In the genomic region with DNA sequence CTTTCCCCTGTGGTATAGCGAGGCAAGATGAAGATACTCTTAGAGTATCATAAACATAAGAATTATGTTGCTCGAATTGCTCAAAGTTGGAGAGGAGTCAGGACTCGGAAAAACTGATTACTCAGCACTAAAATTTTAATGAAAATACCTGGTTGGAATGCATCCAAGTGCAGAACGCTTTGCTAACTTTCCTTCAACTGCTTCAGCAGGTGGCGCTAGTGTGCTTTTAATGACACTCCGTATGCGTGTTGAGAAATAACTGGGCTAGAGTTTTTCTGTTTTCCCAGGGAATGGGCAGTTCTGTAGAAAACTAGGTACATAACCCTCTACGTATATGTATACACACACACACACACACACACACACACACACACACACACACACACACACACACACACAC, we compare ENCODE assay signal across 7 mouse cellular contexts.
DNase-seq lines count a peak whose midpoint lies in the region; ATAC-seq and TF ChIP-seq lines count a peak whose summit lies in the region.

No protein-coding gene starts in this region.

- TF ChIP-seq EP300 in lung, postnatal 0 days (IDR thresholded peaks at IDR 0.05), result no peak

- intact Hi-C loops in heart, postnatal 36 days (cut with DNase I), result loop anchor here (10.0 kb wide), 1 partner anchor 1262 kb away; no protein-coding TSS in a partner anchor

- H3K9ac ChIP-seq in ES-E14 (ENCODE audit: insufficient read depth, low read depth, low read length, poor library complexity, severe bottlenecking), result no peak overlapping the region
- H3K9ac ChIP-seq in lung, postnatal 0 days (replicated peaks; ENCODE audit: low read depth), result no peak overlapping the region

- H3K27me3 ChIP-seq in lung, postnatal 0 days (replicated peaks; ENCODE audit: insufficient read depth, low read length), result no peaks in the 10 kb centered on the region

- in situ Hi-C loops in ES-E14 (cut with MboI; ENCODE audit: low sequenced_read_pairs in 2 of 2, unreplicated experiment in 2 of 2), result no loop called here

- no peaks in the 10 kb centered on the region for H3K36me3 ChIP-seq in ES-E14 (ENCODE audit: control insufficient read depth, insufficient read depth, low read length, poor library complexity, severe bottlenecking)
- H3K36me3 ChIP-seq in lung, postnatal 0 days (ENCODE audit: insufficient read depth, low read length), result no peaks in the 10 kb centered on the region

- no peak overlapping the region for H3K4me2 ChIP-seq in lung, postnatal 0 days (replicated peaks; ENCODE audit: low read depth, low read length)

- peak; percentile 48 for DNase-seq in ES-E14 (ENCODE audit: low read depth, low spot score)
- peak; percentile 63 for DNase-seq in adipocyte (ENCODE audit: low spot score)
- DNase-seq in embryo, embryonic 10.5 days (ENCODE audit: low spot score), result peak; percentile 82
- DNase-seq in heart, postnatal 36 days, result peak; percentile 11 to 29
- DNase-seq in layer of hippocampus, adult 11-12 months (ENCODE audit: low spot score), result peak; percentile 55
- peak; percentile 78 for DNase-seq in lung, postnatal 0 days (ENCODE audit: low spot score)
- DNase-seq in right cerebral cortex, adult 2 months (ENCODE audit: low spot score in 2 of 2), result peak; percentile 67 to 80

- TF ChIP-seq CTCF in lung, postnatal 0 days (IDR thresholded peaks at IDR 0.05), result peak; percentile 76

- H3K9me3 ChIP-seq in ES-E14 (ENCODE audit: control insufficient read depth, insufficient read depth, low read depth, low read length), result no peaks in the 10 kb centered on the region
- no peaks in the 10 kb centered on the region for H3K9me3 ChIP-seq in lung, postnatal 0 days (ENCODE audit: low read length)

- H3K27ac ChIP-seq in ES-E14 (ENCODE audit: insufficient read depth, low read depth, low read length, poor library complexity, severe bottlenecking), result no peak overlapping the region
- H3K27ac ChIP-seq in lung, postnatal 0 days (ENCODE audit: low read length), result no peak overlapping the region

- ATAC-seq in lung, postnatal 0 days, result no peak

- no peak overlapping the region for H3K4me3 ChIP-seq in ES-E14 (ENCODE audit: insufficient read depth in 1 of 2, low read depth in 1 of 2, low read length in 2 of 2, poor library complexity in 1 of 2, severe bottlenecking in 1 of 2)
- no peak overlapping the region for H3K4me3 ChIP-seq in lung, postnatal 0 days (ENCODE audit: low read depth, low read length)

- WGBS in lung, postnatal 0 days, result 8% methylated on average over 8 of the region's 8 CpGs

- H3K4me1 ChIP-seq in ES-E14 (ENCODE audit: control insufficient read depth in 2 of 2, insufficient read depth in 2 of 2, low read length in 2 of 2, poor library complexity in 1 of 2), result no peaks in the 10 kb centered on the region
- no peaks in the 10 kb centered on the region for H3K4me1 ChIP-seq in lung, postnatal 0 days (ENCODE audit: insufficient read depth, low read depth, low read length)

TF ChIP-seq in ES-E14, 5 proteins besides CTCF, POLR2A, EP300 and RAD21:
- TF ChIP-seq CHD2 (IDR thresholded peaks at IDR 0.05; ENCODE audit: low read depth, low read length) (no peak), ZNF384 (IDR thresholded peaks at IDR 0.05; ENCODE audit: low read depth, low read length) (no peak), HCFC1 (IDR thresholded peaks at IDR 0.05; ENCODE audit: borderline replicate concordance, insufficient read depth, low read length) (no peak), MAFK (IDR thresholded peaks at IDR 0.05; ENCODE audit: insufficient read depth, low read depth, low read length) (peak; percentile 95), ZC3H11A (IDR thresholded peaks at IDR 0.05; ENCODE audit: borderline replicate concordance, low read depth, low read length) (peak; percentile 82)

Comparison
In these comparisons a context has a peak if more than half of its experiments do, and no peak if none do; other contexts are left out.
1. DNase-seq: peak in every context shown above with its lines; median percentile 82 in embryo, embryonic 10.5 days; 78 in lung, postnatal 0 days; 74 in right cerebral cortex, adult 2 months; 63 in adipocyte; 55 in layer of hippocampus, adult 11-12 months; 48 in ES-E14; 20 in heart, postnatal 36 days.